Mouse (Mus musculus) c-Kit-positive CD71-positive TER-119-negative erythroid progenitor cells, embryonic 14.5 days (primary cell): Measurements from ENCODE around the gene Hspa1b.
"Not testable (repeated sequence)": the region's sequence is repeated elsewhere in the genome, so short reads cannot be mapped to it uniquely, and the experiment has no call there.

Experiments used
- DNase-seq: peaks from one replicate; pipeline ENCODE4 v3.0.0-alpha.2; 2013; ENCODE audit warnings: low read depth

Hspa1b gene

DNA sequence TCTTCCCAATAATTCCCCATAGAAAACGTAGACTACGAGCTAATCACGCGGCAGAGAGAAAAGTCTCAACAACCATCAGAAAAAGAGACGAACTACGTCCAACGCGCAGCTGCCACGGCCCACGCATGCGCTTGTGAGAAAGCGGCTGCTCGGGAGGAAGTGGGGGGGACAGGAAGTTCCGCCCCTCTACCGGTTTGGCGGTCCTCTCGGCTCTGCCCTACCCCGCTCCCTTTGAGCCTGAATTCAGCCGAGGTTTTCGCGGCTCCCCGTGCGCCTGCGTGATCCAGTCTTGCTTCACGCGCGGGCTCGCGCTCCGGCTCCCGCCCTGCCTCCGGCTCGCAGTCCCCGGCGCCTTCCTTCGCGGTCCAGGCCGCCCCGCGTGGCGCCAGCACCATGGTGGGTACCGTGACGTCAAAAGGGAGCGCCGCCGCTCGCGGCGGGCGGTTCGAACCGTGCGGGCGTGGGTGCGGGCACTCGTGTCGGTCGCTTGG, 22.7 kb upstream of the Hspa1b start, which contains the start of gene Lsm2:
Lsm2 (plus strand) TSS at position 173 of the 491 bp plus-strand sequence.
- DNase-seq: peak; percentile 88

DNA sequence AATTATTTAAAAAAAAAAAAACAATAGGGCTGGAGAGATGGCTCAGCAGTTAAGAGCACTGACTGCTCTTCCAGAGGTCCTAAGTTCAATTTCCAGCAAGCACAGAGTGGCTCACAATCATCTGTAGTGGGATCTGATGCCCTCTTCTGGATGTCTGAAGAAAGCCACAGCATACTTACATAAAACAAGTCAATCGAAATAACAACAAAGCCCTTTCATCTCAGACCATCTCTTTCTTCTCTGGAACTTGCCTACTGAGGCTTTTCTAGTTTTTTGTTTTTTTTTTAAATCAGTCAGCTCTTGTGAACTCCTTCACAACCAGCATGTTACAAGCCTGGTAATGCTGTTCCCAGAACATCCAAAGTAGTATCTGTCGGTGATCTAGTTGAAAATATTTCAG, 21.6 kb upstream of the Hspa1b start:
- no peak for DNase-seq

DNA sequence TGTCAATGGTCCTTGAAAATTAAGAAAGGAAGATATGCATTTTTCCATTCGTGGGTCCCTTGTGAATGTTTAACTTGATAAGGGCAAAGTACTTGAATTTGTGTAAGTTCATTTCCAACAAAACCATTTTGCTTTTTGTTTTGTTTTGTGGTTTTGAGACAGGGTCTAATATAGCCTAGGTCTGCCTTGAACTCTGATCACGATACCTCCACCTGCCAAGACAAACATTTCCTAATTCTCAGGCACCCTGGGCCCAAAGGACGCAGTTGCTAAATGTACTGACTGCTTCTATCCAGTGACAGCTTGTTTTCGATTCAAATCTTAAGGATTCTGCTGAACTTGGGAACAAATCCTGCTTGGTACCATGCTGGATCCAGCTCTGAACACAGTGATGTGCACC, 20.6 kb upstream of the Hspa1b start:
- DNase-seq: no peak

DNA sequence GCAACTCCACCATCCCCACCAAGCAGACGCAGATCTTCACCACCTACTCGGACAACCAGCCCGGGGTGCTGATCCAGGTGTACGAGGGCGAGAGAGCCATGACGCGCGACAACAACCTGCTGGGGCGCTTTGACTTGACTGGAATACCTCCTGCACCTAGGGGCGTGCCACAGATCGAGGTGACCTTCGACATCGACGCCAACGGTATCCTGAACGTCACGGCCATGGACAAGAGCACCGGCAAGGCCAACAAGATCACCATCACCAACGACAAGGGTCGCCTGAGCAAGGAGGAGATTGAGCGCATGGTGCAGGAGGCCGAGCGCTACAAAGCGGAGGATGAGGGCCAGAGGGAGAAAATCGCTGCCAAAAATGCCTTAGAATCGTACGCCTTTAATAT, 19.2 kb upstream of the Hspa1b start:
- DNase-seq: no peak

DNA sequence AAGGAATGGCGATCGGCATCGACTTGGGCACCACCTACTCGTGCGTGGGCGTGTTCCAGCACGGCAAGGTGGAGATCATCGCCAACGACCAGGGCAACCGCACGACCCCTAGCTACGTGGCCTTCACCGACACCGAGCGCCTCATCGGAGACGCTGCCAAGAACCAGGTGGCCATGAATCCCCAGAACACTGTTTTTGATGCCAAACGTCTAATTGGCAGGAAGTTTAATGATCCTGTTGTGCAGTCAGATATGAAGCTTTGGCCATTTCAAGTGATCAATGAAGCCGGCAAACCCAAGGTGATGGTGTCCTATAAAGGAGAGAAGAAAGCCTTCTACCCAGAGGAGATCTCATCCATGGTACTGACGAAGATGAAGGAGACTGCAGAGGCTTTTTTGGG, 18.0 kb upstream of the Hspa1b start:
- DNase-seq: no peak

DNA sequence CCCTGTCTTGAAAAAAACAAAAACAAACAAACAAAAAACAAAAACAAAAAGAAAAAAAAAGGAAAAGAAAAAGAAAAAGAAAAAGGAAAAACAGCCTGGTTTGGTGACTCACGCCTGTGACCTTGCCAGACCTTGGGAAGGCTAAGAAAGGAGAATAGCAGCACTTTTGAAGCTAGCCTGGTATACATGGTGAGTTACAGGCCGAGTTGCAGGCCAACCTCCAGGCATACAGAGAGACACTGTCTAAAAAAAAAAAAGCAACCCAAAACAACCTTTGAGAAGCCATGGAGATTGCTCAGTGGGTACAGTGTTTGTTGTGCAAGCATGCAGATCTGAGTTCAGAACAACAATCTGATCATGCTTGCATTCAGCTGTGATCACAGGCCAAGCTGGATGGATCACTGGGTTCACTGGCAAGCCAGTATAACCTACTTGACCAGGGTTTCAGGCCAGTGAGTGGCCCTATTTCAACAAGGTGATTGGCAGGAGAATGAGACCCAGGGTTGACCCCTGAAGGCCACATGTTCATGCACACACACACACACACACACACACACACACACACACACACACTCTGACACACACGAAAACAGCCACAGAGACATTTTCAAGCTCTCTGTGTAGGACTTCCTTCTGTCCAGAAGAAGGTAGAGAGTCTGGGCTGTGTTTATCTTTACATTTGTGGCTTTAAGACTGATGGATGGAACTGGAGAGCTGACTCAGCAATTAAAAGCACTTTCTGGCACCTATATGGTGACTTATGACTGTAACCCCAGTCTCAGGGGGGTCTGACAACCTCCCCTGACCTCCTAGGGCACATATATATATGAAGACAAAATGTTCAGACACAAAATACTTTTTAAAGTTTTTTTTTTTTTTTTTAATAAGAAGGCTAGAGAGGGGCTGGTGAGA, 16.8 kb upstream of the Hspa1b start:
- DNase-seq: no peak

DNA sequence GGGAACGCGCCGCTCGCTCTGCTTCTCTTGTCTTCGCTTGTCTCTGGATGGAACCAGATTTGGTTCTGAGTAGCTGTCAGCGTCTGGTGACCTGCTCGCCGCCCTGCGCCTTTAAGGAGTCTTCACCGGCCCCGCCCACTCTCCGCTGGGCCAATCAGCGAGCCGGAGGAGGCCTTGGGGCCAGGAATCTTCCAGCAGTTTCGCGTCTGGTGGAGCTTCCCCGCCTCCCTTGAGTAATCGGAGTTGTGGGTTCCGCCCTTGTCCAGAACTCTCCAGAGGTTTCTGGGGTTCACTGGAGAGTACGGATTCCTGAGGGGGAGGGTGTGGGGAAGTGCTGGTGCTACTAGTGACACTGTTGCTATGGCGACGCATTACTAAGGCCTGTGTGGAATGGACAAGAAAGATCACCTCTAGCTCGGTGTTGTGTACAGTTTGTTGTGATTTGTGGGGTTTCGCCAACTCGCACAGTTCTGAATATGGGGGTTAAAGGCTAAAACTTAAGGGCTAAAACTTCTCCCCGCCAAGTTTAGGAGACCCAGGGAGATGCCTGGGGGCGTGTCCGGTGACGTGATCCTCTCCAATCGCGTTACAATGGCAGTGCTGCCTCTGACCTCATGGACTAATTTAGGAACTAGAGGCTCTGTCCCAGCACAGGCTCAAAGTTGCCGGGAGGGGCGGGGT, 13.2 kb upstream of the Hspa1b start, which contains the start of the genes Hspa1a and Hspa1l:
Hspa1a (minus strand) TSS at position 88 of the 681 bp plus-strand sequence.
Hspa1l (plus strand) TSS at position 635 of the 681 bp plus-strand sequence.
- DNase-seq: not testable (repeated sequence)

DNA sequence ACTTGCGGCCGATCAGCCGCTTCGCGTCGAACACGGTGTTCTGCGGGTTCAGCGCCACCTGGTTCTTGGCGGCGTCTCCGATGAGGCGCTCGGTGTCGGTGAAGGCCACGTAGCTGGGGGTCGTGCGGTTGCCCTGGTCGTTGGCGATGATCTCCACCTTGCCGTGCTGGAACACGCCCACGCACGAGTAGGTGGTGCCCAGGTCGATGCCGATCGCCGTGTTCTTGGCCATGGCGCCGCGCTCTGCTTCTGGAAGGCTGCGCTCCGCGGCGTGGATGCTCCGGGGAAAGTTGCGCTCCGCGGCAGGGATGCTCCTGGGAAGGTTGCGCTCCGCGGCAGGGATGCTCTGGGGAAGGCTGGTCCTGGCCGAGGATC, 12.6 kb upstream of the Hspa1b start:
- DNase-seq: not testable (repeated sequence)

DNA sequence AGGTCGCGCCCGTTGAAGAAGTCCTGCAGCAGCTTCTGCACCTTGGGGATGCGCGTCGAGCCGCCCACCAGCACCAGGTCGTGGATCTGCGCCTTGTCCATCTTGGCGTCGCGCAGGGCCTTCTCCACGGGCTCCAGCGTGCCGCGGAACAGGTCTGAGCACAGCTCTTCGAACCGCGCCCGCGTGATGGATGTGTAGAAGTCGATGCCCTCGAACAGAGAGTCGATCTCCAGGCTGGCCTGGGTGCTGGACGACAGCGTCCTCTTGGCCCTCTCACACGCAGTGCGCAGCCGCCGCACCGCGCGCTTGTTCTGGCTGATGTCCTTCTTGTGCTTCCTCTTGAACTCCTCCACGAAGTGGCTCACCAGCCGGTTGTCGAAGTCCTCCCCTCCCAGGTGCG, 11.8 kb upstream of the Hspa1b start:
- not testable (repeated sequence) for DNase-seq

DNA sequence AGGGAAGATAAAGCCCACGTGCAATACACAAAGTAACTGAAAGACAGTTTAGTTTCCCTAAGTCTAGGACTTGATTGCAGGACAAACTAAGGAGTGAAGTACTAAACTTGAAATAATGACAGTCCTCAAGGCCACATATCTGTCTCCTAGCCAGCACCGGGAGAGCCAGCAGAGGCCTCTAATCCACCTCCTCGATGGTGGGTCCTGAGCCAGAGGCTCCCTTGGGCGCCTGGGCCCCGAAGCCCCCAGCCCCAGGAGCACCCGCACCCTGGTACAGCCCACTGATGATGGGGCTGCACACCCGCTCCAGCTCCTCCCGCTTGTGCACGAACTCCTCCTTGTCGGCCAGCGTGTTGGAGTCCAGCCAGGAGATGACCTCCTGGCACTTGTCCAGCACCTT, 10.8 kb upstream of the Hspa1b start, which contains the start of gene Gm20481:
Gm20481 (plus strand) TSS at position 91 of the 400 bp plus-strand sequence.
- DNase-seq: not testable (repeated sequence)

DNA sequence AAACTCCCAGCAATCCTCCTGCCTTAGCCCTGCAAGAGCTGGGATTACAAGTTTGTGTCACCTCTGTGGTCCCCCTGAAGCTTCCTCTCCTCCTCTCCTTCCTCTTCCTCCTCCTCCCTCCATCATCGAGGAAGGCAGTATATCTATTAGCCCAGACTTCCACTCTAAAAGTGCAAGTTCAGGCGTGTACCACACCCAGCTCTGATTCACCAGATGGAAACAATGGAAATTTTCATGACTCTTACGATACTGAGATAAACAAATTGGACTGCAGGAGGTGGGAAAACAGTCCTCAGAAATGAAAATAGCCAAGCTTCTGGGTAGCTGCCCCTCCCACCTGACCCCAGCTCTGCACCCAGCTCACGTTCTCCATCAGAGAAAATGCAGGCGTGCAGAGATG, 6.6 kb upstream of the Hspa1b start:
- DNase-seq: no peak

DNA sequence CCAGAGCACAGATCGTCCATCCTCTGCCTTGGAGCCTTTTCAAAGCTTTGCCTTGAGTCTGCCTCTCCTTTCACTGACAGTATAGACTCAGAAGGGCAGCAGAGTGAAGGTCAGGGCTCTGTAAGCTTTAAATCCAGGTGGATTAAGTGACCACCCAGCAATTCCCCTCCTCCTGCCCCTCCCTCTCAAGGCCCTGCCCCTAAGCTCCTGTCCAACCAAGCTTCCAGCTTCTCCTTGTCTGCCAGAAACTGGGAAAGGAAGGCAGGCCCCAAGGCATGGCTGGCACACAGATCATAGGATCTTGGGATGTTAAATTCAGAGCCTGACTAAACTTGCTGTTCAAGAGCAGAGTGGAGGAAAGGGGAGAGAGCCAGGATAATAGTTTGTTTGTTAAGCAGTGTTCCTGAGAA, 5.6 kb upstream of the Hspa1b start:
- DNase-seq: no peak

DNA sequence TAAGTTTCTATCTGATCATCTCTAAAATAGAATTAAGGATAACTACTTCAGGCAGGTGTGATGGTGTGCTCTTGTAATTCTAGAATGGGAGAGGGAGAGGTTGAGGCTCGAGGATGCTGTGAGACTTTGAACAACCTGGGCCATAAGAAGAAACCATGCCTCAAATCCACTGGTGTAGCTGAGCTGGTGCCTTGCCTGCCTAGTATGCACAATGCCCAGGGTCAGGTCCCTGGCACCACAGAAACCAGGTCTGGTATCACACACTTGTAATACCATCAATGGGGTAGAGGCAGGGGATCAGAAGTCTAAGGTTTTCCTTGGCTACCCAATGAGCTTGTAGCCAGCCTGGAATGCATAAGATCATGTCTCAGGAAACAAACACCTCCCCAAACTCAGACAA, 3.8 kb upstream of the Hspa1b start:
- DNase-seq: no peak

DNA sequence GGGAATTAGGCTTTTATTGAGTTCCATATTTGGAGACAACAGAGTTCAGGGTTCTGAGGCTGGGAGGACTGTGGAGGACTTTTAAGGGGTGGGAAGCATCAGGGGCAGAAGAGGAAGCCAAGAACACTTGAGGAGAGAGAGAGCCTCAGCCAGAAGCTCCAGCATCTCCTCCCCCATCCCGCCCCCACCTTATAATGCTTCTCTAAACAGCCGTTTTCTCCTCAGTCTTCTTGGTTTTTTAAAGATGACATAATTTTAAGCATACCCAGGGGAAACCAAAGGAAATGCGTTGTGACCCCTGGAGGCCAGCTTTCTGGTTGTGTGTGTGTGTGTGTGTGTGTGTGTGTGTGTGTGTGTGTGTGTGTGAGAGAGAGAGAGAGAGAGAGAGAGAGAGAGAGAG, 3.1 kb upstream of the Hspa1b start:
- DNase-seq: no peak

DNA sequence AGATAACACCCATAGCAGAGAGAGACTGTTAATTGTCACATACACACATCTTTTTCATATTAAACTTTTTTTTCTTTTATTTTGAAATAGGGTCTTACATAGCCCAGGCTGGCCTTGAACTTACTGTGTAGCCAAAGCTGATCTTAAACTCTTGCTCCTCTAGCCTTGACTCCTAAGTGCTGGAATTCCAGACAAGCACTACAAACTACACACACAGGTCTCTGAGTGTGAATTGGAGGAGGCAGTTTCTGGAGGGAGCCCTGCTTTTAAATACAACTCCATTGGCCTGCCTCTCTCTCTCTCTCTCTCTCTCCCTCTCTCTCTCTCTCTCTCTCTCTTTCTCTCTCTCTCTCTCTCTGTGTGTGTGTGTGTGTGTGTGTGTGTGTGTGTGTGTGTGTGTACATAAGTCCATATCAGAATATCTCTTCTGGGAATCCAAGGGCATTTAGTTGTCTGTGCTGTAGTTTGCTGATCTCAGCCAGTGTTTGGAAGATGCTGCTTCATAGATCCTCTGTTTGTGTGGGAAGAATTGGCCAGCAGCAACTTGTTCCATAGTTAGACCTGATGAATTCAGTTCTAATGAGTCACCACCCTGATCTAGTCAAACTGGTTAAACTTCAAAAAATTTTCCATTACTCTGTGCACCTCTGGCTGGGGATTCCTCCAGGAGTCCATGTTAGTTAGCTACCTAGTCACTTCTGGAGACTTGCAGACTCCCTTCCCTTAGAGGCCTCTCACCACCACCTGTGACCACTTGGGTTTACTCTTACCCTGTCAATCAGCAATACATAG, 1.9 kb upstream of the Hspa1b start:
- DNase-seq: no peak

DNA sequence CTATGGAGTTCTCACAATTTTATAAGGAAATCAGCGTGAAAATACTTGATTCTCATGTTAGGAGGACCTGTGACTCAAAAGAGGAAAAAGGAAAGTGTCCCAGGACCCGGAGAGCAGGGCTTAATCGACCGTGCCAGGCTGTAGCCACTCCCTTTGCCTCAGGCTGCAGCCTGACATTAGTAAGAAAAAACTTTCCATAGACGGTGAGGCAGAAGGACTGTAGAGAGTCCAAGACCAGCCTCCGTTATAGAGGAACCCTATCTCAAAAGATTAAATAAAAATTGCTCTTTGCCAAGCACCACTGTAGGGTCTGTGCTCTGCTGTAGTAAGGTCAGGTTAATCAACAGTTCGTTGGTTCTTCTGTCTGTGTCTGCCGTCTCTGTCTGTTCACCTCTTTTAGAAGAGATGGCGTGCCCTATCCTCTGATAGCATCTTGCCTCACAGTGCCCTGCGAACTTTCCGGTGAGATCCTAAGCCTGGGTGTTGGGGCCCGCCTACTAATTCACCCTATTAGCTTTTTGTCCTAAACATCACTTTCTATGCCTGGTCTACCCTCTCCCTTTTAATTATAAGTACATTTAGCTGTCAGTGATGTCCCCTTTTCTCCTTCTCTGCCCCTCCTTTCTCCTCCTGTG, 960 bp upstream of the Hspa1b start:
- DNase-seq: no peak

DNA sequence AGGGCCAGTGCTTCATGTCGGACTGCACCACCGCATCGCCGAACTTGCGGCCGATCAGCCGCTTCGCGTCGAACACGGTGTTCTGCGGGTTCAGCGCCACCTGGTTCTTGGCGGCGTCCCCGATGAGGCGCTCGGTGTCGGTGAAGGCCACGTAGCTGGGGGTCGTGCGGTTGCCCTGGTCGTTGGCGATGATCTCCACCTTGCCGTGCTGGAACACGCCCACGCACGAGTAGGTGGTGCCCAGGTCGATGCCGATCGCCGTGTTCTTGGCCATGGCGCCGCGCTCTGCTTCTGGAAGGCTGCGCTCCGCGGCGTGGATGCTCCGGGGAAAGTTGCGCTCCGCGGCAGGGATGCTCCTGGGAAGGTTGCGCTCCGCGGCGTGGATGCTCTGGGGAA, 306 bp downstream of the Hspa1b start:
- not testable (repeated sequence) for DNase-seq

DNA sequence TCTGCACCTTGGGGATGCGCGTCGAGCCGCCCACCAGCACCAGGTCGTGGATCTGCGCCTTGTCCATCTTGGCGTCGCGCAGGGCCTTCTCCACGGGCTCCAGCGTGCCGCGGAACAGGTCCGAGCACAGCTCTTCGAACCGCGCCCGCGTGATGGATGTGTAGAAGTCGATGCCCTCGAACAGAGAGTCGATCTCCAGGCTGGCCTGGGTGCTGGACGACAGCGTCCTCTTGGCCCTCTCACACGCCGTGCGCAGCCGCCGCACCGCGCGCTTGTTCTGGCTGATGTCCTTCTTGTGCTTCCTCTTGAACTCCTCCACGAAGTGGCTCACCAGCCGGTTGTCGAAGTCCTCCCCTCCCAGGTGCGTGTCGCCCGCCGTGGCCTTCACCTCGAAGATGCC, 1.1 kb downstream of the Hspa1b start:
- not testable (repeated sequence) for DNase-seq

DNA sequence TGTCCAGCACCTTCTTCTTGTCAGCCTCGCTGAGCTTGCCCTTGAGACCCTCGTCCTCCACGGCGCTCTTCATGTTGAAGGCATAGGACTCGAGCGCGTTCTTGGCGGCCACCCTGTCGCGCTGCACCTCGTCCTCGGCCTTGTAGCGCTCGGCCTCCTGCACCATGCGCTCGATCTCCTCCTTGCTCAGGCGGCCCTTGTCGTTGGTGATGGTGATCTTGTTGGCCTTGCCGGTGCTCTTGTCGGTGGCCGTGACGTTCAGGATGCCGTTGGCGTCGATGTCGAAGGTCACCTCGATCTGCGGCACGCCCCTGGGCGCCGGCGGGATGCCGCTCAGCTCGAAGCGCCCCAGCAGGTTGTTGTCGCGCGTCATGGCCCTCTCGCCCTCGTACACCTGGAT, 1.7 kb downstream of the Hspa1b start:
- not testable (repeated sequence) for DNase-seq

DNA sequence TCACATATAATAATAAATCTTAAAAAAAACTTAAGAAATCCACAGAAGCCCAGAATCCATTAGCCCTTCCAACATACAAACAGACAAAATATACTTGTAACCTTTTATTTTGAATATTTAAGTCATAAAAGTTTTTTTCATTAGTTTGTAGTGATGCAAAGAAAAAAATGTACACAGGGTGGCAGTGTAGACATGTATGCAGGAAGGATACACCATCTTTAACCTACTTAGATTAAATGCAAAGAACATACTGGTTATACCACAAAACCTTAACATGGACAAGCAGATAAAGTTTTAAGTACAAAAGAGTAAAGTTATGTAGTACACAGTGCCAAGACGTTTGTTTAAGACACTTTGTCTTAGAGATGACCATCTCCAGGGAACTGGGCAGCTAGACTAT, 2.7 kb downstream of the Hspa1b start:
- no peak for DNase-seq

DNA sequence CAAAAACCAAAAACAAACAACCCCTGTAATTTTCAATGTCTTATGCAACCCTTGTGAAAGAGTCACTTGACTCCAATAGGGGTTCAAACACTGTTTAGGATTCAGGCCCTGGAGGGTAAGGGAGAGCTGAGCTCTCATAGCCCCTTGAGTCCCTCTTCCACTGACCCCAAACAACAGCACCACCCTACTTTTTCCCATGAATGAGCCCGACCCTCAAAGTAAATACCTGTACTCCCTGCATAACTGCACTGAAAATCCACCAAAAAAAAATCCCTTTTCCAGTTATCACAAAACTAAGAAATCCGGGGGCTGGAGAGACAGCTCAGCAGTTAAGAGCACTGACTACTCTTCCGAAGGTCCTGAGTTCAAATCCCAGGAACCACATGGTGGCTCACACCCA, 3.2 kb downstream of the Hspa1b start:
- DNase-seq: no peak

DNA sequence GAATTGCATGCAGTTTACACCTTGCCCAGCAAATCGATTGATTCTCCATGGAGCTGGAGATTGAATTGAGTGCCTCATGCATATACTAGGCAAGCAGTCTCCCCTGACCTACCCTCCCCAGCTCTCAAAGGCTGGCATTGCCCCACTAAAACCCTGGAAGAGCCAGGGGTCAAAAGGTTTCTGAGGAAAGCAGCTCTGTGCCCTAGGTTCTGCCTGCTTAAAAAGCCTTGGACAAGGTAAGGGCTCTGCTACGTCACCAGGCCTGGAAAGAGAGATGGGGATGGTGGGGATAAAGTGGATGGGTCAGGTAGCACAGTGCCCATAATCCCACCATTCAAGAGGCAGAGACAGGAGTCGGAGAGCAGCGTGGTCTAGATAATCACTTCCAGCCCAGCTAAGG, 4.2 kb downstream of the Hspa1b start:
- no peak for DNase-seq
